Mouse (Mus musculus) embryonic facial prominence, embryonic 12.5 days (tissue): ENCODE results near the gene Cyp4f18. TPM values are rescaled to one million over a fixed set of nuclear protein-coding genes. Genes with fewer than 3 reads are reported as not detected.

Source experiments
- ATAC-seq: fragments of 200-750 bp; cut with Nextera tagmentation; 2 replicates; pipeline ENCODE4 v1.8.0; 2017; ENCODE audit not compliant: insufficient number of reproducible peaks, insufficient read depth, low FRiP score, low TSS enrichment
- H3K27ac ChIP-seq: fragments of 300-500 bp; sonication (generic); 2 replicates; pipeline ENCODE4 v1.5.1; 2016; ENCODE audit warnings: mild to moderate bottlenecking
- H3K27me3 ChIP-seq: fragments of 300-500 bp; sonication (generic); 2 replicates; pipeline ENCODE4 v1.6.1; 2016; ENCODE audit warnings: mild to moderate bottlenecking, moderate library complexity
- H3K36me3 ChIP-seq: fragments of 300-500 bp; sonication (generic); 2 replicates; pipeline ENCODE4 v1.6.1; 2016; ENCODE audit warnings: mild to moderate bottlenecking
- H3K4me1 ChIP-seq: fragments of 300-500 bp; sonication (generic); 2 replicates; pipeline ENCODE4 v1.6.1; 2016
- H3K4me2 ChIP-seq: fragments of 300-500 bp; sonication (generic); replicated peaks from 2 replicates; pipeline ENCODE4 v1.6.1; 2016; ENCODE audit warnings: mild to moderate bottlenecking, moderate library complexity
- H3K4me3 ChIP-seq: fragments of 300-500 bp; sonication (generic); 2 replicates; pipeline ENCODE4 v1.5.1; 2016; ENCODE audit warnings: mild to moderate bottlenecking
- H3K9ac ChIP-seq: fragments of 300-500 bp; sonication (generic); 2 replicates; pipeline ENCODE4 v1.6.1; 2016; ENCODE audit warnings: mild to moderate bottlenecking, moderate library complexity
- H3K9me3 ChIP-seq: fragments of 300-500 bp; sonication (generic); 2 replicates; pipeline ENCODE4 v1.6.1; 2016; ENCODE audit warnings: mild to moderate bottlenecking, moderate library complexity
- WGBS: fragments of 180-500 bp; shearing (Covaris S2); methylation state at CpG from one replicate; pipeline ENCODE4 v1.1.7; 2016; 5-methylcytosine and 5-hydroxymethylcytosine counted together
- polyA plus RNA-seq: library from polyadenylated mRNA; unstranded; fragments of >200 nt; fragmentation: Nextera tagmentation; extraction: Ambion mirVana; gene quantifications from 2 replicates; pipeline ENCODE4 v1.2.1, GENCODE M21; 2016

The Cyp4f18 gene
- polyA plus RNA-seq, 1 experiment from 2014 or later, result 1.0 TPM

DNA sequence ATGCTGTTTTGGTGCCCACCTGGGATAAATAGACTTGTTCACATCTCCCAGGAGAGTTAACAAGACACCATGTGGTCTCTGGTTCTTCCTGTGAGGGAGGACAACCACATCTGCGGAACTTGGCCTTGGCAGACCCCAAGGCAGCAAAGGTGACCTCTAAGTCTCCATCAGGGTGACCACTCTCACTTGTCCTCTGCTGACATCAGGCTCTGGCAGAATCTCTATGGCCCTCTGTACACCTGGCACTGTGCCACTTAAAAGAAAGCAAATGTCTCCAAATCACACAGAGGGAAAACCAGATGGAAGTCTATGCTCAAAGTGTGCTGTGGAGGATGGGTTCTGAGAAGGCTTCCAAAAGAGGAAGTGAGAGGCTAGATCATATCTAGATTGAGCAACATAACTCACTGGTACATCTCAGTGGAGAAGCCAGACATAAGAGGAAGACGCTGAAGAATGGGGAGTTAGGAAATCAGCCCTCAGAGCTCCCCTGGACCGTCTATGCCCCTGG lies 1.2 kb downstream of the Cyp4f18 start:
- Histone ChIP-seq H3K9ac (no peak overlapping the region), H3K4me3 (no peak overlapping the region), H3K9me3 (no peaks in the 10 kb centered on the region), H3K36me3 (no peaks in the 10 kb centered on the region), H3K27ac (no peak overlapping the region), H3K4me1 (no peaks in the 10 kb centered on the region), H3K27me3 (no peaks in the 10 kb centered on the region), H3K4me2 (no peak overlapping the region)
- 76% methylated on average over 3 of the region's 3 CpGs for WGBS
- ATAC-seq, result no peak

DNA sequence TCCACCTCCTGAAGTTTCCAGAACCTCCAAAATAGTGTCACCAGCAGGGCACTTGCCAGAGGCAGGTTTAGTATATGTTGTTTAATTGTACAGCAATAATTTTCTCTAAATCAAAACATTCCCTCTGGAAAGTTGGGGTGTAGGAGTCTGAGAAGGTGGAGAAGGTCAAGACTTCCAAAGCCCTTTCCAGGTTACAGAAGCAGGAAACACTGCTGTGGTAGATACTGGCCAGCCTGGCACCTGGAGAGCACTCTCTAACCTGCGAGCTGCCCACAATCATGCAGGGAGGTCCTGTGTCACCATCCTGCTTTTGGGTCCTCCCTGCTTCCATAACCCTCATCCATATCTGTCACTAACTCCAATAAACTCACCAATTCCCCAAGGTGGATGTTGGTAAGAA lies 2.7 kb downstream of the Cyp4f18 start:
- Histone ChIP-seq H3K4me1 (no peaks in the 10 kb centered on the region), H3K4me2 (no peak overlapping the region), H3K36me3 (no peaks in the 10 kb centered on the region), H3K4me3 (no peak overlapping the region), H3K9me3 (no peaks in the 10 kb centered on the region), H3K9ac (no peak overlapping the region), H3K27ac (no peak overlapping the region), H3K27me3 (no peaks in the 10 kb centered on the region)
- ATAC-seq, result no peak
- 75% methylated on average over 1 of the region's 1 CpGs for WGBS

DNA sequence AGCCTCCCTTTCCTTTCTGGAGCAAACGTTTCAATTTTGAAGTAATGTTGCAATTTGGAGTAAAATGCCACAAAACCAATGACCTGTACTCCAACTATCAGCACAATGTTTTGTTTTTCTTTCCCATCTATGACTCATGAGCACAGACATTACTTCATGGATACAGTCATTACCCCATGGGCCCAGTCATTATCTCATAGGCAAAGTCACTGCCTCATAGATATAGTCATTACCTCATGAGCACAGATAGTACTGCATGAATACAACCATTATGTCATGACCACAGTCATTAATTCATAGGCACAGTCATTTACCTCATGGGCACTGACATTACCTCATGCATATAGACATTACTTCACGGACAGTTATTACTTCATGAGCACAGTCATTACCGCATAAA lies 3.5 kb downstream of the Cyp4f18 start:
- H3K4me3 ChIP-seq, result no peak overlapping the region
- no peak overlapping the region for H3K4me2 ChIP-seq
- no peak overlapping the region for H3K27ac ChIP-seq
- no peaks in the 10 kb centered on the region for H3K27me3 ChIP-seq
- no peaks in the 10 kb centered on the region for H3K9me3 ChIP-seq
- no peaks in the 10 kb centered on the region for H3K36me3 ChIP-seq
- no peaks in the 10 kb centered on the region for H3K4me1 ChIP-seq
- H3K9ac ChIP-seq, result no peak overlapping the region
- no peak for ATAC-seq
- 77% methylated on average over 3 of the region's 3 CpGs for WGBS

DNA sequence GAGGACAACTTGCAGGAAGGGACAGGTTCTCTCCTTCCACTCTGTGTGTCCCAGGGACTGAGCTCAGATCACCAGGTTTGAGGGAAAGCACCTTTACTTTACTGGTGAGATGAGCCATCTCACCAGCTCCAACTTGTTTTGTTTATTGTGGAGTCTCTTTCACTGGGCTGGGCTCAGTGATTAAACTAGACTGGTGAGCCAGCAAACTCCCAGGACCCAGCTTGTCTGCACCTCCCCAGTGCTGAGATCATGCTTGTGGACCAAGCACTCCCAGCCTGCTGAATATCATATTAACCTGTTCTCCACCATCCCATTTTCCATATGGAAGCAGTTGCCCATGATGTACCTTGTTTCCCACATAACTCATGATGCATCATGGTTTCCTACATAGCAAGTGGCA lies 6.5 kb downstream of the Cyp4f18 start:
- Histone ChIP-seq H3K4me3 (no peak overlapping the region), H3K9ac (no peak overlapping the region), H3K4me2 (no peak overlapping the region), H3K27me3 (no peaks in the 10 kb centered on the region), H3K36me3 (no peaks in the 10 kb centered on the region), H3K27ac (no peak overlapping the region), H3K9me3 (no peaks in the 10 kb centered on the region), H3K4me1 (no peaks in the 10 kb centered on the region)
- ATAC-seq, result no peak

DNA sequence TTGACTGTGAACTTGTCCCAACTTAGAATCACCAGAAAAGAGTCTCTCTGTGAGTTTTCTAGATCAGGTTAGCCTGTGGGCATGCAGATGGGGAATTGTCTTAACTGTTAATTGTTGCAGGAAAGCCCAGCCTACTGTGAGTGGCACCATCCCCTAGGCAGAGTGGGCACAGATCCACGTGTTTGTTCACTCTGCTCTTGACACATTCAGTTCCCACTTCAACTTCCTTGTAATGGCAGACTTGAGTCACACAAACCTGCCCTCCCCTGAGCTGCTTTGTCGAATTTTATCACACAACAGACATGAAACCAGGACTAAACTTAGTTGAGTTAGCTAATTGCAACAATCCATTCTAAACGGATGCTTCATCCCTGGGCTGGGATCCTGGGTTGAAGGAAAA lies 9.2 kb downstream of the Cyp4f18 start:
- Histone ChIP-seq H3K9me3 (no peaks in the 10 kb centered on the region), H3K27ac (no peak overlapping the region), H3K4me3 (no peak overlapping the region), H3K36me3 (no peaks in the 10 kb centered on the region), H3K4me1 (no peaks in the 10 kb centered on the region), H3K27me3 (no peaks in the 10 kb centered on the region), H3K4me2 (no peak overlapping the region), H3K9ac (no peak overlapping the region)
- WGBS, result 56% methylated on average over 3 of the region's 3 CpGs
- ATAC-seq, result no peak

DNA sequence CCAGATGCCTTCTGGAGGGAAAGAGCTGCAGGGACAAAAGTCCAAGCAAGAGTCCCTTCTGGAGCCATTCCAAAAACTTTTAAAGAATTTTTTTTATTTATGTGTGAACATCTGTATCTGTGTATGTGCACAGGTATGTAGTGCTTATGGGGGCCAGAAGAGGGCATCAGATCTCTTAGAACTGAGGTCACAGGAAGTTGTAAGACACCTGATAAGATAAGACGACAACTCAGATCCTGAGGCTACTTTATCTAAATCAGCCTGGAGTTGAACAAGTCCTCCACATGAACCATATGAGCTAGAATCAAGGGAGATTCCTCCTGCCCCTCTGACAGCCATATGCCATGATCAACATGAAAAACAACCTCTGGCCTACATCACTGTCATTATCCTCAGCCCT lies 10.0 kb downstream of the Cyp4f18 start:
- Histone ChIP-seq H3K27ac (no peak overlapping the region), H3K4me1 (no peaks in the 10 kb centered on the region), H3K4me2 (no peak overlapping the region), H3K36me3 (no peaks in the 10 kb centered on the region), H3K9me3 (no peaks in the 10 kb centered on the region), H3K27me3 (no peaks in the 10 kb centered on the region), H3K9ac (no peak overlapping the region), H3K4me3 (no peak overlapping the region)
- no peak for ATAC-seq
- WGBS, result 91% methylated on average over 1 of the region's 1 CpGs

DNA sequence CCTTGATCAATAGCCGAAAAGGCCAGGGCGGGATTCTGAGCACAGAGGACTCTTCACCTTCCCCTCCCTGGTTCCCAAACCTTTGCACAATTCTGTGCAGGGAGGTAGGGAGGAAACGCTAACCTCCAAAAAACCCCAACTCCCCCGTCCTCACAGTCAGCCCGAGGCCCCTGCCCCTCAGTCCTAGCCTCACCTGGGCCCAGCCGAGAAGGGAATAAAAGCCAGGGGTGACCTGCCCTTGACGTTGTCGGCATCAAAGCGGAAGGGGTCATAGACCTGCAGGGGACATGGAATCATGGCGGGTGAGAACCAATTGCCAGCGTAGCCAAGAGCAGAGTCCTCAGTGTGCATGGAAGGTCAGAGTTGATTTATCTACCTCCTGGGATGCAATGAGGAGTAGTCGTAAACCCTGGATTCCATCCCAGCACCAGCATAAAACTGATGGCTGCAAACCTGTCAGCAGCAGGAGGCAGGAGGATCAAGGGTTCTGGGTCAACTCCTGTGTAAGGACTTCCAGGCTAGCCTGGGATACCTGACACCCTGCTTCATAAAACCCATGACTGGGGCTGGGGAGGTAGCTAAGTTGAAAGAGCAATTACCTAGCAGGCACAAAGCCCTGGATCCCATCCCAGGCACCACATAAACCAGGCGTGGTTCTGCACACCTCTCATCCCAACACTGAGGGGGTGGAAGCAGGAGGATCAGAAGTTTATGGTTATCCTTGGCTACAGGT lies 20.4 kb downstream of the Cyp4f18 start:
- WGBS, result 54% methylated on average over 13 of the region's 13 CpGs
- no peaks in the 10 kb centered on the region for H3K36me3 ChIP-seq
- H3K9me3 ChIP-seq, result no peaks in the 10 kb centered on the region
- peak overlapping the region; percentile 58 for H3K4me2 ChIP-seq
- no peaks in the 10 kb centered on the region for H3K4me1 ChIP-seq
- H3K27ac ChIP-seq, result no peak overlapping the region
- peak overlapping the region; percentile 41 for H3K4me3 ChIP-seq
- H3K9ac ChIP-seq, result peak overlapping the region; percentile 44; the same call in 1 of the 2 replicates
- no peaks in the 10 kb centered on the region; the same call in 1 of the 2 replicates for H3K27me3 ChIP-seq
- no peak for ATAC-seq

DNA sequence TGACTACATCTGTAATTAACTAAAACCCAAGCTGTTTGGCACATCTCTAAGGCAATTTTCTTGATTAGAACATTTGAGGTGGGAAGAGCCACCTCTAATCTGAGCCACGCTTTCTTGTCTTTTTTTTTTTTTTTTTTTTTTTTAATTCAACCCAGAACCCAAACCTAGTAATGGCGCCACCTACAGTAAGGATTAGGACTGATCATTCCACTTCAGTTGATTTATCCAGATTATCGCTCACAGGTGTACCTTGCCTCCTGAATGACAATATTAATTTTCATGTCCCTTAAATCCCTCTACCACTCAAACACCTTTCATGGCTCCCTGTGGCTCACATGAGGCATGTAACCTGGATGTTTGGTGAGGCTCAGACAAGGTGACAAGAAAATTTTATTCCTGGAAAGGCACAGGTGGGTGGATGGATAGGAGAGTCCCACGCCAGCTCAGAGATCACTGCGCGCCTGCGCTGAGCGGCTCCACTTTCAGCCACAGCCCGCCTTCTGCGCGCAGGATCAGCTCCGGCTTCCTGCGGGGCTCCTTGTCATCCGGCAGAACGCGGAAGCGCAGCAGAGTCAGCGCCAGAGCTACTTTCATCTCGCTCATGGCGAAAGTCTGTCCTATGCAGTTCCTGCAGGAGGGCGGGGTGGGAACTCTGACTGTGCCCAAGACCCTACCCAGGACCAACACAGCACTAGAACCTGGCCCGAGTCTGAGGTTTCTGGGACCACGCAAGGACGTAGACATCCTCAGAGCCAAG lies 21.1 kb downstream of the Cyp4f18 start:
- WGBS, result 12% methylated on average over 24 of the region's 24 CpGs
- H3K27ac ChIP-seq, result no peak overlapping the region
- H3K4me1 ChIP-seq, result no peaks in the 10 kb centered on the region
- peak overlapping the region; percentile 44; the same call in 1 of the 2 replicates for H3K9ac ChIP-seq
- H3K4me2 ChIP-seq, result peak overlapping the region; percentile 58
- peak; percentile 47 for ATAC-seq
- H3K4me3 ChIP-seq, result peak overlapping the region; percentile 41
- H3K36me3 ChIP-seq, result no peaks in the 10 kb centered on the region
- H3K27me3 ChIP-seq, result no peaks in the 10 kb centered on the region; the same call in 1 of the 2 replicates
- no peaks in the 10 kb centered on the region for H3K9me3 ChIP-seq

DNA sequence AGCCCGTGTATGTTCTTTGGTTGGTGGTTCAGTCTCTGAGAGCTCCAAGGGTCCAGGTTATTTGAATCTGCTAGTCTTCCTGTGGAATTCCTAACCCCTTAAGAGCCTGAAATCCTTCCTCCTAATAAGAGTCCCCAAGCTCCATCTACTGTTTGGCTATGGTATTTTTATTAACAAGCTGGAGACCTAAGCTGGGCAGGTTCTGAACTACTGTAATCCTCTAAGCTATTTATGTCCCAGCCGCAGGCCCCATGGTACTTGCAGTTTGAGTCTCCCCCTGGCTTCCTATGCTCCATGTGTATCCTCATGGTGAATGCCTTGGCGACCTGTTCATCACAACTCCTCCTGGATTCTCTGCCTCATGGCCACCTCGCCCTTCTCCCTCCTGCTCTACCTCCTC lies 24.8 kb downstream of the Cyp4f18 start:
- Histone ChIP-seq H3K4me1 (no peaks in the 10 kb centered on the region), H3K27me3 (no peaks in the 10 kb centered on the region), H3K9me3 (no peaks in the 10 kb centered on the region), H3K36me3 (no peaks in the 10 kb centered on the region), H3K9ac (no peak overlapping the region), H3K4me3 (no peak overlapping the region), H3K27ac (no peak overlapping the region), H3K4me2 (no peak overlapping the region)
- no peak for ATAC-seq
- WGBS, result 59% methylated on average over 4 of the region's 4 CpGs

DNA sequence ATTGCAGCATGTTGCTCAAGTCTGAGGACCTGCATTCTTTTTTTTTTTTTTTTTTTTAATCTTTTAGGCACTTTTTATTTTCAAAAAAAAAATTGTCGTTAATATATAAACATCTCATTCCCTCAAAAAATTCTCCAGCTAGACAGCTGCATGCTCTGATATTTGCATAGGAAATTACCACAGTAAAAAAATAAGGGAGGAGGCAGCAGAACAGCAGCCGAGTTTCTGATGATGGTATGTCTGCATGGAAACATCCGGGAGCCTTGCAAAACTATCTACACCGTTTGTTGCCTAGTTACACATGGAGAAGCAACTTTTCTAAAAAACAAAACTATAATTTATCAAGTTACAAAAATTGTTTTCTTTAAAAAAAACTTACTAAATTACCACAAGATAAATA lies 28.0 kb downstream of the Cyp4f18 start:
- H3K27ac ChIP-seq, result no peak overlapping the region
- no peak overlapping the region for H3K4me3 ChIP-seq
- H3K36me3 ChIP-seq, result no peaks in the 10 kb centered on the region
- no peak overlapping the region for H3K9ac ChIP-seq
- no peak overlapping the region for H3K4me2 ChIP-seq
- ATAC-seq, result no peak
- H3K4me1 ChIP-seq, result no peaks in the 10 kb centered on the region
- WGBS, result 79% methylated on average over 4 of the region's 4 CpGs
- no peaks in the 10 kb centered on the region for H3K27me3 ChIP-seq
- H3K9me3 ChIP-seq, result no peaks in the 10 kb centered on the region

DNA sequence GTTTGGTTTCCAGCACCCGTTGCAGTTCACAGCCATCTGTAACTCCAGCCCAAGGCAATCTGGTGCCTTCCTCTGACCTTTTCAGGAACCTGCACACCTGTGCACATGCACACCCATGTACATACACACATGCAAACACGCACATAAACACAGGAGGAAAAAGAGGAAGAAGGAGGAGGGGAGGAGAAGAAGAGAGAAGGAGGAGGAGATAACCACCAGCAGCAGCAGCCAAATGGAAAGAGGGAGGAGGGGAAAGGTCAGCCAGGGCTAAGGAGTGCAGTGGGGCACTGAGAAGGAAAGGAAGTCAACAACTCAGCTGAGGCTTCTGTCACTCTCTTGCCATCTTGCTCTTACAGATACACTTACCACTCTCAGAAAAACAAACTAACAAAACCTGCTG lies 28.4 kb downstream of the Cyp4f18 start:
- WGBS, result 66% methylated on average over 2 of the region's 2 CpGs
- H3K9me3 ChIP-seq, result no peaks in the 10 kb centered on the region
- no peak for ATAC-seq

DNA sequence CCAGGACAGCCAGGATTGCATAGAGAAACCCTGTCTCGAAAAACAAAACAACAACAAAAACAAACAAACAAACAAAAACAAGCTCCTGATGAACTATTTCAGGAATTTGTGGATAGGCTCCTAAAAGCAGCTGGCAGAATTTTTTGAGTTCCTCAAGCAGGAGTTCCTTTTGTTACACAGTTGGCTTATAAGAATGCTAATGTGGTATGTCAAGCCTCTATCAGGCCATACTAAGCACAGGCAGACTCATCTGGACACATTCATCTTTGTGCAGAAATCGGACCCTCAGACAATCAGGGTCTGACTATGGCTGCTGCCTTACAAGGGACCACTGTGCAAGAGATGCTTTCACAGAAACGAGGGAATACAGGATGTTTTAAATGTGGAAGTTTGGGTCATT lies 35.2 kb downstream of the Cyp4f18 start:
- Histone ChIP-seq H3K27me3 (no peaks in the 10 kb centered on the region), H3K36me3 (peaks cover 5% of the 10 kb centered on the region; the same call in 1 of the 2 replicates), H3K4me2 (no peak overlapping the region), H3K9ac (no peak overlapping the region), H3K27ac (no peak overlapping the region), H3K9me3 (no peaks in the 10 kb centered on the region), H3K4me1 (no peaks in the 10 kb centered on the region), H3K4me3 (no peak overlapping the region)
- no peak for ATAC-seq
- 77% methylated on average over 3 of the region's 3 CpGs for WGBS

More for the DNA sequence above, 28.4 kb downstream of the Cyp4f18 start:
- Histone ChIP-seq H3K4me1 (no peaks in the 10 kb centered on the region), H3K27me3 (no peaks in the 10 kb centered on the region), H3K36me3 (no peaks in the 10 kb centered on the region), H3K9ac (no peak overlapping the region), H3K4me2 (no peak overlapping the region), H3K27ac (no peak overlapping the region), H3K4me3 (no peak overlapping the region)
